Mouse (Mus musculus): Measurements from ENCODE around the gene Poln.

DNA sequence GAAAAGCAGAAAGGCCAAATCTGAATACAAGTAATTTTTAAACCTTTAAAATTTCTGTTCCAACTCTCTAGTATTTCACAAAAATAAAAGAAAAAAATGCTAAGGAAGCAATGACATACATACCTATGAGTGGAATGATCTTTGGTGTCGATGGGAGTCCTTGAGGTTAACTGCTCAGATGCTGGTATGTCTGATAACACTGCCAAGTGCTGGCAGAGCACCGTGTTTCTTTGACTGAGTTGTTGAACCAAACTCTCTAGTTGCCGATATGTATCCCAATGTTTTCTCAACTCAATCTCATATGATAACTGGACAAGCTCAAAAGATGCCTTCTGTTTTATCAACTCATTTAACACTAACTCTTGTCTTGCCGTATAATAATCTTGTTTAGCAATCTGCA is 3.5 kb downstream of the Poln start:
- no peak for TF ChIP-seq CTCF (conservative IDR thresholded peaks at IDR 0.05; ENCODE audit: insufficient read depth, insufficient read length, low read depth, low read length)
- no peak for TF ChIP-seq POLR2A (IDR thresholded peaks at IDR 0.05; ENCODE audit: low read depth, low read length)
